Mouse (Mus musculus) liver, adult 2 months (tissue): Measurements from ENCODE around the gene Spcs2. TPM values are rescaled to one million over a fixed set of nuclear protein-coding genes. Genes with fewer than 3 reads are reported as not detected.
"Not testable (repeated sequence)": the region's sequence is repeated elsewhere in the genome, so short reads cannot be mapped to it uniquely, and the experiment has no call there.

Experiments
- DNase-seq: peaks from one replicate; pipeline ENCODE4 v3.0.0-alpha.2; 2011; ENCODE audit warnings: low read depth, low spot score; ENCODE audit errors: extremely low read depth
- H3K27ac ChIP-seq: fragments of 200-500 bp; replicated peaks from 2 replicates; pipeline ENCODE4 v1.5.1; 2012; ENCODE audit warnings: low read depth, mild to moderate bottlenecking, control low read depth, inconsistent platforms, low read length; ENCODE audit not compliant: insufficient read depth
- H3K27me3 ChIP-seq: fragments of 200-500 bp; 2 replicates; pipeline ENCODE4 v1.6.1; 2012; ENCODE audit warnings: mild to moderate bottlenecking, moderate library complexity, low read length, inconsistent platforms; ENCODE audit not compliant: control insufficient read depth, insufficient read depth
- H3K36me3 ChIP-seq: fragments of 200-500 bp; 2 replicates; pipeline ENCODE4 v1.6.1; 2012; ENCODE audit warnings: low read length, inconsistent platforms; ENCODE audit not compliant: control insufficient read depth, insufficient read depth
- H3K4me1 ChIP-seq: fragments of 200-500 bp; 2 replicates; pipeline ENCODE4 v1.6.1; 2011; ENCODE audit warnings: low read length; ENCODE audit not compliant: control insufficient read depth, insufficient read depth
- H3K4me3 ChIP-seq: fragments of 200-500 bp; 2 replicates; pipeline ENCODE4 v1.5.1; 2011; ENCODE audit warnings: low read depth, mild to moderate bottlenecking, control low read depth, low read length, moderate library complexity; ENCODE audit not compliant: insufficient read depth
- H3K79me2 ChIP-seq: fragments of 200-500 bp; 2 replicates; pipeline ENCODE4 v1.6.1; 2012; ENCODE audit warnings: inconsistent platforms, mild to moderate bottlenecking, low read length, moderate library complexity; ENCODE audit not compliant: control insufficient read depth, insufficient read depth
- H3K9ac ChIP-seq: fragments of 200-500 bp; 2 replicates; pipeline ENCODE4 v1.6.1; 2012; ENCODE audit warnings: low read depth, mild to moderate bottlenecking, control low read depth, inconsistent platforms, low read length
- CTCF ChIP-seq: fragments of 200-500 bp; IDR thresholded peaks from 2 replicates; pipeline ENCODE4 v1.5.1; 2011; ENCODE audit warnings: low read depth, low read length, control low read depth
- POLR2A ChIP-seq: fragments of 200-500 bp; IDR thresholded peaks from 2 replicates; pipeline ENCODE4 v1.6.1; 2011; ENCODE audit warnings: low read length, control low read depth; ENCODE audit not compliant: insufficient read depth; ENCODE audit errors: extremely low read depth
- WGBS: fragments of 180-500 bp; shearing (Covaris S2); methylation state at CpG from one replicate; pipeline ENCODE4 v1.1.7; 2018; 5-methylcytosine and 5-hydroxymethylcytosine counted together
- polyA plus RNA-seq: library from polyadenylated mRNA; depleted of rRNA; stranded (reverse); fragments of >200 nt; gene quantifications from 2 replicates; pipeline ENCODE4 v1.2.3, GENCODE M21; 2012
- total RNA-seq: library from RNA; depleted of rRNA; stranded (reverse); fragments of >200 nt; gene quantifications from 2 replicates; pipeline ENCODE4 v1.2.3, GENCODE M21; 2014

Gene Spcs2
- total and polyA plus RNA-seq, 2 experiments, result 30.4 to 82.3 TPM

DNA sequence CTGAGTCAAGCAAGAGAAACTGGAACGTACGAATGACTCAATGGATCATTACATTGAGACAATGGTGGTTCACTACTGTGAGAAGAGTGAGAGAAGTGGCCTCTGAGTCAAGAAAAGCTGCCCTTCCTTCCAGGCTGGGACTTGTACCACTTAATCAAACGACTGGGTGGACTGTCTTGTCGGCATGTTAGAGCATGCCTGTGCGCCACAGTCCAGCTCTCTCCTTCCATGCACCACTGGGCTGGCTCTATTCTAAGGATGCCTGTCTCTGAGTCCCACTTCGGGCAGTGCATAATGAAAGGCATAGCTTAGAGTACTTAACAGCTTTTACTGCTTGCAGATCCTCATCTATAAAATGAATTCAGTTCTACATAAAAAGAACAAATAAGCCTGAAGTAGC lies 37.2 kb downstream of the Spcs2 start:
- Histone ChIP-seq H3K79me2 (no peaks in the 10 kb centered on the region), H3K4me1 (peaks cover 4% of the 10 kb centered on the region; the same call in 1 of the 2 replicates), H3K27me3 (no peaks in the 10 kb centered on the region), H3K27ac (no peak overlapping the region), H3K9ac (no peak overlapping the region), H3K4me3 (no peak overlapping the region), H3K36me3 (peaks cover 5% of the 10 kb centered on the region; the same call in 1 of the 2 replicates)
- 80% methylated on average over 6 of the region's 6 CpGs for WGBS
- TF ChIP-seq POLR2A (no peak), CTCF (no peak)
- DNase-seq, result no peak

DNA sequence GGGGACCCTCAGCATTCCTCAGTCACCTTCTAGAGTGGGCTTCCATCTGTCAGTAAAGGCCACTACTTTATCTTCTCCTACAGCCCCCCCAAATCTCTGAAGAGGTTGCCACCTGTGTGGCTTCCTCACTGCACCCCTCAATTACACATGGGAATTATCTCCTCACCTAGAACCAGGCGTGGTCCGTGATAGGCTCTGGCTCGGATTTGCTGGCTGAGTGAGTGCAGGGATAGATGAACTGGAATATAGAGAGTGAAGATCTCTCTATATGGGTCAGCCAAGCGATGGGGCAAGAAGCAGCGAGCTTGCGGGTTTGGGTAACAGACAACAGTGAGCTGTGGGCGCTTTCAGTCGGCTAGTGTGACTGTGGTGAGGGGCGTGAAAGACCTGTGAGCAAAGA lies 37.8 kb downstream of the Spcs2 start:
- no peaks in the 10 kb centered on the region for H3K27me3 ChIP-seq
- WGBS, result 95% methylated on average over 9 of the region's 9 CpGs
- peaks cover 4% of the 10 kb centered on the region; the same call in 1 of the 2 replicates for H3K4me1 ChIP-seq
- H3K9ac ChIP-seq, result no peak overlapping the region; the same call in 1 of the 2 replicates
- no peaks in the 10 kb centered on the region for H3K79me2 ChIP-seq
- H3K4me3 ChIP-seq, result no peak overlapping the region
- TF ChIP-seq POLR2A, result no peak
- no peak for TF ChIP-seq CTCF
- peaks cover 5% of the 10 kb centered on the region; the same call in 1 of the 2 replicates for H3K36me3 ChIP-seq
- H3K27ac ChIP-seq, result peak overlapping the region; percentile 4; the same call in 1 of the 2 replicates
- no peak for DNase-seq

DNA sequence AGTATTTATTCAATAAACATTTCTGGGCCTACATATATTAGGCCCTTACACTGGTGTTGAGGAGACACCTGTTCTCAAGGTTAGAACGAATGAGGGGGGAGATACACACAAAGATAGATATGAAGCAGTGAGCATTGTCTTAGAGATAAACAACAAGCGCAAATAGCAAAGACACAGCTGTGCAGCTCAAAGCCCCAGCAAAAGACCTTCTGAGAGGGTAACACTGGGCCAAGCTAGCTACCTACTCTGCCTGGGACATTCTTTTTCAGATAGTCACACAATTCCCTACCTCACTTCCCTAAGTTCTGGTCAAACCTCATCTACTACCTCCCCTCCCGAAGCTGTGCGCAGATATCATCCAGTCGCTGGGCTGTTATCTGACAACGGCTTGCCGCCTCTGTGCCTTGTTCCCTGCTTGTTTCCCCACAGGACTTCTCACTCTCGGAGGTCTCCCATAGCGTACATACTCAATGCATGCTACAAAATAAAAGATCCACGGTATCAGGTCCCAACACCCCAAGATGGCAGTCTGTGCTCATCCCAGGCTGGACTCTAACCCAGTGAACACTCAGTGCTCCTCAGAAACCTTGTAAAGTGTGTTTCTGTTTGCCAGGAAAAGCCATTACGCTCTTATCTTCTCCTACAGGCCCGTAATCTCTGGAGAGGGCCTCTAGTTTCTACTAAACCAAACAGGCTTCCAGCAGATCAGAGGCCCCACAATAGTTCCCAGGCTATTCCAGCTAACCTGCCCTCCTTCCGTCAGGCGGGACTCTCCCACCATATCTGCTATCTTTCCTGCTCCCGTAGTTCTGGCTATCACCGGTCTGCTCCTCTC lies 38.4 kb downstream of the Spcs2 start:
- H3K27ac ChIP-seq, result 0 out of 2 replicates have a peak overlapping the region, but pooled peaks have one; percentile 4
- peaks cover 4% of the 10 kb centered on the region; the same call in 1 of the 2 replicates for H3K4me1 ChIP-seq
- WGBS, result 81% methylated on average over 16 of the region's 16 CpGs
- no peaks in the 10 kb centered on the region for H3K79me2 ChIP-seq
- no peak for DNase-seq
- H3K36me3 ChIP-seq, result peaks cover 5% of the 10 kb centered on the region; the same call in 1 of the 2 replicates
- H3K27me3 ChIP-seq, result no peaks in the 10 kb centered on the region
- TF ChIP-seq POLR2A (no peak), CTCF (no peak)
- H3K4me3 ChIP-seq, result no peak overlapping the region
- H3K9ac ChIP-seq, result no peak overlapping the region

DNA sequence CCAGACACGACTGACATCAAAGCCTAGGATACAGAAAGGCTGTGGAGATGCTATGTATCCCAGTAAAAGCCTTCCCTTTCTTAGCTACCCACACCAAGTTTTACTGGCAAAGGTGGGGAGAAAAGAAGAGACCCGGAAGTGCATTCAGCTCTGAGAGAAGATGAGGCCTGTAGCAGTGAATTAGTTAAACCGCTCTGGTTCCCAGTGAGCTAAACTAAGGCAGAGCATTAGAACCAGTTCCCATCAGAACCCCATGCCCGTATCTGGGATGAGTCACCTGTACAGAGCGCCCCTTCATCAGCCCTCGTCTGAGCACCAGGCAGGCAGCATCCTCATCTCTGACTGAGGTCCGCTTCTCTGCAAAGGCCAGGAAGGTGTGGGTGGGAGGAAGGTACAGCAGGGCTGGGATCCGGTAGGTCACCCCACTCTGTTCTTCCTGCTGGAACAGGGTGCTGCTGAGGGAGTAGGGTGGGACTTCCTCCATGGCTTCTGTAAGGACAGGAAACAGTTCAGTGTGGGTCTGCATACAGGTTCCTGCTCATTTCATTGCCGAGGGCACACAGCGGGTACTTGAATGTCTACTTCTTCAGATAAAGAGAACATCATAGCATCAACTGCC lies 40.1 kb downstream of the Spcs2 start:
- no peak overlapping the region for H3K9ac ChIP-seq
- no peak for DNase-seq
- no peaks in the 10 kb centered on the region for H3K27me3 ChIP-seq
- 89% methylated on average over 10 of the region's 10 CpGs for WGBS
- H3K4me3 ChIP-seq, result no peak overlapping the region
- peaks cover 4% of the 10 kb centered on the region; the same call in 1 of the 2 replicates for H3K4me1 ChIP-seq
- TF ChIP-seq POLR2A (no peak), CTCF (no peak)
- H3K36me3 ChIP-seq, result peaks cover 5% of the 10 kb centered on the region; the same call in 1 of the 2 replicates
- no peaks in the 10 kb centered on the region for H3K79me2 ChIP-seq
- no peak overlapping the region for H3K27ac ChIP-seq

DNA sequence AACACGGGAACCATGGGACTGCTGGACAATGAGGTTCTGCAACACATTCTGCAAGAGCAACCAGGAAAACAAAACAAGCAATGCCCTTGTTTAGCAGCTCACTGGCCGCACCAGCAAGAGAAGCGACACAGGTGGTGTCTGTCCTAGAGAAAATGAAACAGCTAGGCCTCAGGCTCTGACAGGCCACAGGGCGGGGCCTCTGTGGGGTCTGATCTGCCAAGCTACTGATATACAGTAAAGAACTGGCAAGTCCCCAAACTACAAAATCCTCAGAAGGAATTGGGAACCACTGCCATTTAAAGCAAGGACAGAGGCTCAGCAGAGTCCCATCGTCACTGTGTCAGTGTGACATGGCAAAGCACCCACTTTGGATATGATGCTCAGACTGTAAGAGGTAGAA lies 40.8 kb downstream of the Spcs2 start:
- DNase-seq, result no peak
- WGBS, result 93% methylated on average over 5 of the region's 5 CpGs
- Histone ChIP-seq H3K79me2 (no peaks in the 10 kb centered on the region), H3K27me3 (no peaks in the 10 kb centered on the region), H3K9ac (no peak overlapping the region), H3K36me3 (peaks cover 5% of the 10 kb centered on the region; the same call in 1 of the 2 replicates), H3K27ac (no peak overlapping the region), H3K4me3 (no peak overlapping the region), H3K4me1 (peaks cover 4% of the 10 kb centered on the region; the same call in 1 of the 2 replicates)
- TF ChIP-seq CTCF (no peak), POLR2A (no peak)

DNA sequence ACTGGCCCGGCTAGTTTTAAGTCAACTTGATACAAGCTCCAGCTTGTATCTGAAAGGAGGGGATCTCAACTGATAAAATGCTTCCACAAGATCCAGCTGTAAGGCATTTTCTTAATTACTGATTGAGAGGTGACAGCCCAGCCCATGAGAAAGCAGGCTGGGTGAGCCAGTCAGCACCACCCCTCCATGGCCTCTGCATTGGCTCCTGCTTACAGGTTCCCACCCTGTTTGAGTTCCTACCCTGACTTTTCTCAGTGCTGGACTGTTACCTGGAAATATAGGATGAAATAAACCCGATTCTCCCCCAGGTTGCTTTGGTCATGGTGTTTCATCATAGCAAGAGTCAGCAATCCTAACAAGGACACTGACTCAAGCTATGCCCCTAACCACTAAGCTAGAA lies 41.3 kb downstream of the Spcs2 start:
- Histone ChIP-seq H3K4me3 (no peak overlapping the region), H3K27me3 (no peaks in the 10 kb centered on the region), H3K27ac (no peak overlapping the region), H3K4me1 (0 out of 2 replicates have a peak, but pooled peaks cover 2% of the 10 kb centered on the region), H3K79me2 (no peaks in the 10 kb centered on the region), H3K9ac (no peak overlapping the region), H3K36me3 (peaks cover 5% of the 10 kb centered on the region; the same call in 1 of the 2 replicates)
- TF ChIP-seq CTCF (no peak), POLR2A (no peak)
- WGBS, result 91% methylated on average over 2 of the region's 2 CpGs
- no peak for DNase-seq

DNA sequence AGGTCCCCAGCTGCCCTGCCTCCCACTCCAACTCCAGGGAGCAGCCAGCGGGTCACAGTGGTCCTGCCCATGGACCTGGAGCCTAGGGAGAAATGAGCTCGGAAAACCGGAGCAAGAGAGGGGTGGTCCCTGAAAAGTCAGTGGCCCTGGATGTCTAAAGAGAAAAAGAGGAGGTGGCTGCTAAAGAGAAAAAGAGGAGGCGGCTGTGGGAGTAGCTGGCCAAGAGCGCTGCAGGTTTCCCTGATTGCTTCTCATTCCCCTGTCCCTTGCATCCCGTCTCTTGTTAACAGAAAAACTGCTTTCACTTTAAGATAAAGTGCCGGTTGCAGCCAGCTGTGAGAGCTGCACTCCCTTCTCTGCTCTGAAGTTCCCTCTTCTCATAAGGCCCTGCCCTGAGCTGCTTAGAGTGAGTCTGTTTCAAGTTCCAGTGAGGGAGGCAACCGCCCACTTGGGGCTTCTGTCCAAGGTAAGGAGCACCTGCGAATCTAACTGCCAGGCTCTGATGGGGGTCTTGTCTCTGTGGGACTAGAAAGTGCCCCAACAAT lies 45.0 kb downstream of the Spcs2 start:
- not testable (repeated sequence) for H3K4me3 ChIP-seq, DNase-seq

More for the DNA sequence above, 45.0 kb downstream of the Spcs2 start:
- not testable (repeated sequence) for H3K9ac ChIP-seq, H3K4me1 ChIP-seq, H3K27me3 ChIP-seq, H3K79me2 ChIP-seq, H3K36me3 ChIP-seq
- WGBS, result 74% methylated on average over 9 of the region's 9 CpGs
- H3K27ac ChIP-seq, result 0 out of 2 replicates have a peak overlapping the region, but pooled peaks have one; percentile 26
